In genomic region chrX:144688207-144689118, GRCm38 (mm10) we compare ENCODE assay signal across 8 mouse cellular contexts. TPM values are rescaled to one million over a fixed set of nuclear protein-coding genes. Genes with fewer than 3 reads are reported as not detected.
DNase-seq lines count a peak whose midpoint lies in the region; ATAC-seq and TF ChIP-seq lines count a peak whose summit lies in the region.

Gene Rtl4 (plus strand): TSS chrX:144688907.

- peak within 1 kb of the TSS; percentile 66 for H3K27ac ChIP-seq in left cerebral cortex, adult 2 months
- no peak within 1 kb of the TSS for H3K27ac ChIP-seq in hindbrain, embryonic 11.5 days (ENCODE audit: low read depth, low read length)
- H3K27ac ChIP-seq in liver, embryonic 13.5 days = no peak within 1 kb of the TSS
- no peak within 1 kb of the TSS for H3K27ac ChIP-seq in stomach, embryonic 15.5 days

- intact Hi-C loops in left cerebral cortex, adult 2 months (cut with DNase I) = no loop called here

- no peaks in the 10 kb centered on the region for H3K4me1 ChIP-seq in hindbrain, embryonic 11.5 days (replicated peaks; ENCODE audit: control insufficient read depth, insufficient read depth, low read length)
- no peaks in the 10 kb centered on the region for H3K4me1 ChIP-seq in liver, embryonic 13.5 days (replicated peaks)
- no peaks in the 10 kb centered on the region for H3K4me1 ChIP-seq in stomach, embryonic 15.5 days

- peak; percentile 8 for DNase-seq in adrenal gland, postnatal 14 days
- DNase-seq in adrenal gland, adult 2 months = no peak
- peak in 1 of 2 experiments; percentile 12 for DNase-seq in left cerebral cortex, adult 2 months (ENCODE audit: extremely low spot score in 1 of 2, low spot score in 2 of 2)
- no peak for DNase-seq in left cerebral cortex, adult 8-10 months (ENCODE audit: low spot score in 2 of 2)
- no peak for DNase-seq in hindbrain, embryonic 11.5 days (ENCODE audit: low spot score)
- DNase-seq in liver, embryonic 13.5 days = no peak
- DNase-seq in thymus, postnatal 0 days (ENCODE audit: low spot score) = no peak

- peak; percentile 88 for ATAC-seq in hindbrain, embryonic 11.5 days (ENCODE audit: low FRiP score)
- ATAC-seq in liver, embryonic 13.5 days (ENCODE audit: low read depth) = peak; percentile 66
- no peak for ATAC-seq in stomach, embryonic 15.5 days (ENCODE audit: insufficient read depth, low FRiP score, low read depth)

- H3K27me3 ChIP-seq in hindbrain, embryonic 11.5 days (ENCODE audit: control insufficient read depth, insufficient read depth, low read length) = peaks cover 10% of the 10 kb centered on the region; the same call in 1 of the 2 replicates
- peaks cover 37% of the 10 kb centered on the region for H3K27me3 ChIP-seq in liver, embryonic 13.5 days
- no peaks in the 10 kb centered on the region for H3K27me3 ChIP-seq in stomach, embryonic 15.5 days (replicated peaks)

- 17% methylated on average over 12 of the region's 31 CpGs for WGBS in hindbrain, embryonic 11.5 days
- 11% methylated on average over 20 of the region's 31 CpGs for WGBS in liver, embryonic 13.5 days (ENCODE audit: insufficient replicate concordance)
- WGBS in stomach, embryonic 15.5 days = 24% methylated on average over 10 of the region's 31 CpGs

- peak within 1 kb of the TSS; percentile 49 for H3K4me3 ChIP-seq in left cerebral cortex, adult 2 months
- peak within 1 kb of the TSS; percentile 43 for H3K4me3 ChIP-seq in hindbrain, embryonic 11.5 days (ENCODE audit: low read depth, low read length)
- peak within 1 kb of the TSS; percentile 38 for H3K4me3 ChIP-seq in liver, embryonic 13.5 days (replicated peaks)
- peak within 1 kb of the TSS; percentile 43 for H3K4me3 ChIP-seq in stomach, embryonic 15.5 days (replicated peaks)

- H3K9ac ChIP-seq in hindbrain, embryonic 11.5 days (ENCODE audit: low read depth, low read length) = peak within 1 kb of the TSS; percentile 40; the same call in 1 of the 2 replicates
- no peak within 1 kb of the TSS for H3K9ac ChIP-seq in liver, embryonic 13.5 days
- H3K9ac ChIP-seq in stomach, embryonic 15.5 days = peak within 1 kb of the TSS; percentile 9; the same call in 1 of the 2 replicates

- no peak for TF ChIP-seq CTCF in left cerebral cortex, adult 2 months (IDR thresholded peaks at IDR 0.05)

- no peaks in the 10 kb centered on the region for H3K9me3 ChIP-seq in hindbrain, embryonic 11.5 days (ENCODE audit: control insufficient read depth, low read length)
- H3K9me3 ChIP-seq in liver, embryonic 13.5 days (replicated peaks) = no peaks in the 10 kb centered on the region
- H3K9me3 ChIP-seq in stomach, embryonic 15.5 days = no peaks in the 10 kb centered on the region

- H3K4me2 ChIP-seq in hindbrain, embryonic 11.5 days (replicated peaks; ENCODE audit: low read depth, low read length) = peak within 1 kb of the TSS; percentile 59
- peak within 1 kb of the TSS; percentile 40 for H3K4me2 ChIP-seq in liver, embryonic 13.5 days
- H3K4me2 ChIP-seq in stomach, embryonic 15.5 days = peak within 1 kb of the TSS; percentile 64

- H3K36me3 ChIP-seq in hindbrain, embryonic 11.5 days (ENCODE audit: control insufficient read depth, insufficient read depth, low read length) = no peaks in the 10 kb centered on the region
- H3K36me3 ChIP-seq in liver, embryonic 13.5 days = no peaks in the 10 kb centered on the region
- H3K36me3 ChIP-seq in stomach, embryonic 15.5 days = no peaks in the 10 kb centered on the region

RNA-seq across cellular contexts. Expression of gene Rtl4, which starts in this region (rescaled TPM):
- total RNA-seq in adrenal gland, postnatal 14 days (2021) = 2.1 and 3.1 TPM in 2 replicates
- total RNA-seq in adrenal gland, adult 2 months (2021) = 1 to 10 TPM; 1.6 to 2.9 TPM
- 0.27 TPM in 2 replicates for polyA plus RNA-seq in adrenal gland, adult 2 months (2012; rRNA removed)
- 1 to 10 TPM; 1.9 to 2.7 TPM for total RNA-seq in left cerebral cortex, adult 2 months (2021)
- total RNA-seq in left cerebral cortex, adult 8-10 months (2022) = 1 to 10 TPM; 1.8 to 2.8 (median 2.5) TPM
- polyA plus RNA-seq in hindbrain, embryonic 11.5 days (2014; fragmentation: Nextera tagmentation; extraction: Ambion mirVana) = 0.19 and 0.22 TPM in 2 replicates
- polyA plus RNA-seq in liver, embryonic 13.5 days (2015; fragmentation: Nextera tagmentation; extraction: Ambion mirVana) = 0.56 and 0.67 TPM in 2 replicates
- 0.85 and 0.93 TPM in 2 replicates for polyA plus RNA-seq in stomach, embryonic 15.5 days (2015; fragmentation: Nextera tagmentation; extraction: Ambion mirVana)
- not detected in 2 replicates for polyA plus RNA-seq in thymus, postnatal 0 days (2015; fragmentation: Nextera tagmentation; extraction: Ambion mirVana)

Comparison
In these comparisons a context has a peak if more than half of its experiments do, and no peak if none do; other contexts are left out.
1. Peak in ATAC-seq, H3K4me3 ChIP-seq, H3K9ac ChIP-seq and H3K4me2 ChIP-seq in hindbrain, embryonic 11.5 days; RNA of the gene not detected or under 1 TPM.
2. Peak in ATAC-seq, H3K4me3 ChIP-seq and H3K4me2 ChIP-seq in liver, embryonic 13.5 days; RNA of the gene not detected or under 1 TPM.